Comparison of ENCODE assay signal across 23 mouse cellular contexts in the genomic region with DNA sequence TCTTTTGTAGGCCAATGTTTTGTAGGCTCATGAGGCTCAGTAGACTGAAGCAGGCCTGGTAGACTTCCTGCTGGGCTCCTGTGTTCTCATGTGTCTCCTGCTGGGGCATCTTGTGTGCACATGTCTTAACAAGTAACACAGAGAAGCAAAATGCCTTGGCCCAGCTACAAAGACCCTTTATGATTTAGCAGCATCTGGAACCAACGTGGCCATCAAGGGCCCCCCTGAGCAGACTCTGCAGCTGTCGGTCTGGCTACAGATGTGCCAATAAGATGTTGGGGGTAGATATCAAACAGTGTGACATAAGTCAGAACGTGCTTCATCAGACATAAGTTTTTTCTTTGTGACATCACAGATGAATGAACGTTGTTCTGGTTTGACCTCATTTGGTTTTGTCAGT.
DNase-seq lines count a peak whose midpoint lies in the region; ATAC-seq lines count a peak whose summit lies in the region.
"Had no signal": no experiment of that assay in that cellular context is flagged by ENCODE, and none has a peak within 500 bp of the region (broad histone marks: within the 10 kb centered on the region; RNA-seq: fewer than 3 reads in every experiment).

No protein-coding gene starts in this region.

- peak; percentile 37 for DNase-seq in embryo, embryonic 10 days (ENCODE audit: low spot score)
- DNase-seq in embryo, embryonic 9.5 days (ENCODE audit: extremely low spot score): no peak
- peak; percentile 40 for DNase-seq in neural tube, embryonic 10.5 days (ENCODE audit: extremely low spot score, low spot score)
- DNase-seq in neural tube, embryonic 11.5 days (ENCODE audit: low spot score): peak; percentile 27
- no peak for DNase-seq in frontal cortex, postnatal 14 days (ENCODE audit: low spot score in 2 of 2)
- DNase-seq: adrenal gland, postnatal 14 days; cerebellum, adult 11-12 months; cerebellum, adult 9-10 months; forebrain, postnatal 0 days; gastrocnemius, postnatal 36 days; heart, adult 11 months; heart, postnatal 36 days had no signal

- H3K4me2 ChIP-seq in neural tube, embryonic 15.5 days: no peak overlapping the region
- no peak overlapping the region for H3K4me2 ChIP-seq in limb, embryonic 13.5 days (replicated peaks)
- H3K4me2 ChIP-seq in neural tube, embryonic 11.5 days (ENCODE audit: low read depth): no peak overlapping the region
- H3K4me2 ChIP-seq in liver, embryonic 12.5 days: no peak overlapping the region
- H3K4me2 ChIP-seq: embryonic facial prominence, embryonic 12.5 days; forebrain, embryonic 12.5 days; heart, embryonic 13.5 days; hindbrain, embryonic 12.5 days had no signal

- H3K4me3 ChIP-seq in neural tube, embryonic 15.5 days (replicated peaks): no peak overlapping the region
- no peak overlapping the region for H3K4me3 ChIP-seq in limb, embryonic 13.5 days
- H3K4me3 ChIP-seq in neural tube, embryonic 11.5 days (ENCODE audit: low read depth, low read length): no peak overlapping the region
- H3K4me3 ChIP-seq in liver, embryonic 12.5 days: no peak overlapping the region
- H3K4me3 ChIP-seq: embryonic facial prominence, embryonic 12.5 days; forebrain, embryonic 12.5 days; heart, embryonic 13.5 days; hindbrain, embryonic 12.5 days had no signal

- ATAC-seq in neural tube, embryonic 15.5 days (ENCODE audit: low FRiP score): no peak
- 0 out of 2 replicates have a peak, but pooled peaks have one; percentile 7 for ATAC-seq in limb, embryonic 13.5 days (ENCODE audit: low FRiP score, low read depth)
- no peak for ATAC-seq in neural tube, embryonic 11.5 days (ENCODE audit: insufficient read depth, low FRiP score, low TSS enrichment)
- no peak for ATAC-seq in liver, embryonic 12.5 days
- ATAC-seq: activated CD4-positive, CD25-positive, alpha-beta regulatory T cell, adult 4 months; forebrain, postnatal 0 days; hindbrain, postnatal 0 days; Patski had no signal

- H3K4me1 ChIP-seq in neural tube, embryonic 15.5 days: no peaks in the 10 kb centered on the region
- H3K4me1 ChIP-seq in limb, embryonic 13.5 days: peaks cover 44% of the 10 kb centered on the region
- no peaks in the 10 kb centered on the region for H3K4me1 ChIP-seq in neural tube, embryonic 11.5 days (ENCODE audit: control insufficient read depth, insufficient read depth, low read length)
- H3K4me1 ChIP-seq in liver, embryonic 12.5 days: no peaks in the 10 kb centered on the region
- H3K4me1 ChIP-seq: forebrain, embryonic 12.5 days; heart, embryonic 13.5 days had no signal

- H3K9me3 ChIP-seq in neural tube, embryonic 15.5 days (replicated peaks): no peaks in the 10 kb centered on the region
- no peaks in the 10 kb centered on the region for H3K9me3 ChIP-seq in limb, embryonic 13.5 days
- H3K9me3 ChIP-seq in neural tube, embryonic 11.5 days (ENCODE audit: control insufficient read depth, low read length): no peaks in the 10 kb centered on the region
- H3K9me3 ChIP-seq in liver, embryonic 12.5 days (replicated peaks): no peaks in the 10 kb centered on the region
- H3K9me3 ChIP-seq: embryonic facial prominence, embryonic 12.5 days; forebrain, embryonic 12.5 days; heart, embryonic 13.5 days; hindbrain, embryonic 12.5 days had no signal

- no peak overlapping the region for H3K9ac ChIP-seq in neural tube, embryonic 15.5 days (replicated peaks)
- no peak overlapping the region for H3K9ac ChIP-seq in limb, embryonic 13.5 days
- no peak overlapping the region for H3K9ac ChIP-seq in neural tube, embryonic 11.5 days (ENCODE audit: low read length)
- no peak overlapping the region for H3K9ac ChIP-seq in liver, embryonic 12.5 days
- H3K9ac ChIP-seq: embryonic facial prominence, embryonic 12.5 days; forebrain, embryonic 12.5 days; forebrain, postnatal 0 days; heart, embryonic 13.5 days; hindbrain, embryonic 12.5 days had no signal

- H3K27ac ChIP-seq in neural tube, embryonic 15.5 days (replicated peaks): no peak overlapping the region
- H3K27ac ChIP-seq in limb, embryonic 13.5 days: no peak overlapping the region
- no peak overlapping the region for H3K27ac ChIP-seq in neural tube, embryonic 11.5 days (ENCODE audit: low read depth, low read length)
- H3K27ac ChIP-seq in liver, embryonic 12.5 days: no peak overlapping the region
- H3K27ac ChIP-seq: embryonic facial prominence, embryonic 12.5 days; forebrain, embryonic 12.5 days; heart, embryonic 13.5 days; hindbrain, embryonic 12.5 days; hindbrain, postnatal 0 days had no signal

- H3K36me3 ChIP-seq in neural tube, embryonic 15.5 days: no peaks in the 10 kb centered on the region
- no peaks in the 10 kb centered on the region for H3K36me3 ChIP-seq in limb, embryonic 13.5 days
- H3K36me3 ChIP-seq in neural tube, embryonic 11.5 days (ENCODE audit: control insufficient read depth, insufficient read depth, low read length): no peaks in the 10 kb centered on the region
- no peaks in the 10 kb centered on the region for H3K36me3 ChIP-seq in liver, embryonic 12.5 days
- H3K36me3 ChIP-seq: embryonic facial prominence, embryonic 12.5 days; forebrain, embryonic 12.5 days; heart, embryonic 13.5 days; hindbrain, embryonic 12.5 days had no signal

- WGBS in neural tube, embryonic 15.5 days: 75% methylated on average over 4 of the region's 4 CpGs
- 35% methylated on average over 4 of the region's 4 CpGs for WGBS in limb, embryonic 13.5 days
- 67% methylated on average over 4 of the region's 4 CpGs for WGBS in neural tube, embryonic 11.5 days
- WGBS in liver, embryonic 12.5 days (ENCODE audit: insufficient replicate concordance): 62% methylated on average over 4 of the region's 4 CpGs

- H3K27me3 ChIP-seq in neural tube, embryonic 15.5 days (replicated peaks): no peaks in the 10 kb centered on the region
- H3K27me3 ChIP-seq in limb, embryonic 13.5 days: no peaks in the 10 kb centered on the region
- H3K27me3 ChIP-seq in neural tube, embryonic 11.5 days (ENCODE audit: control insufficient read depth, insufficient read depth, low read length): no peaks in the 10 kb centered on the region
- H3K27me3 ChIP-seq in liver, embryonic 12.5 days (replicated peaks): no peaks in the 10 kb centered on the region
- H3K27me3 ChIP-seq: CH12.LX; embryonic facial prominence, embryonic 12.5 days; forebrain, embryonic 12.5 days; heart, embryonic 13.5 days; hindbrain, embryonic 12.5 days; Patski had no signal

Comparison
In these comparisons a context has a peak if more than half of its experiments do, and no peak if none do; other contexts are left out.
1. DNase-seq: peak in embryo, embryonic 10 days (single experiment), neural tube, embryonic 10.5 days (single experiment) and neural tube, embryonic 11.5 days (single experiment); none in embryo, embryonic 9.5 days (single experiment) and frontal cortex, postnatal 14 days (0 of 2).